23 mouse cellular contexts compared by ENCODE assay signal in genomic region chr7:136346531-136346930, GRCm38 (mm10).
A peak's percentile ranks its signal among the peaks of the same experiment; 100 is the strongest.
DNase-seq lines count a peak whose midpoint lies in the region; ATAC-seq lines count a peak whose summit lies in the region.
"Had no signal": no experiment of that assay in that cellular context is flagged by ENCODE, and none has a peak within 500 bp of the region (broad histone marks: within the 10 kb centered on the region; RNA-seq: fewer than 3 reads in every experiment).

No protein-coding gene starts in this region.

- 76% methylated on average over 4 of the region's 4 CpGs for WGBS in kidney, embryonic 15.5 days
- WGBS in forebrain, embryonic 12.5 days, result 86% methylated on average over 4 of the region's 4 CpGs

- no peak overlapping the region for H3K27ac ChIP-seq in kidney, embryonic 15.5 days
- H3K27ac ChIP-seq in forebrain, embryonic 12.5 days, result no peak overlapping the region
- H3K27ac ChIP-seq: embryonic facial prominence, embryonic 12.5 days; embryonic facial prominence, embryonic 15.5 days; forebrain, embryonic 15.5 days; hindbrain, embryonic 10.5 days; hindbrain, embryonic 13.5 days had no signal

- H3K36me3 ChIP-seq in kidney, embryonic 15.5 days, result no peaks in the 10 kb centered on the region
- H3K36me3 ChIP-seq in forebrain, embryonic 12.5 days (replicated peaks), result no peaks in the 10 kb centered on the region
- H3K36me3 ChIP-seq: embryonic facial prominence, embryonic 12.5 days; embryonic facial prominence, embryonic 15.5 days; forebrain, embryonic 15.5 days; hindbrain, embryonic 10.5 days; hindbrain, embryonic 13.5 days had no signal

- H3K4me2 ChIP-seq in kidney, embryonic 15.5 days, result no peak overlapping the region
- H3K4me2 ChIP-seq in forebrain, embryonic 12.5 days, result no peak overlapping the region
- H3K4me2 ChIP-seq: embryonic facial prominence, embryonic 12.5 days; embryonic facial prominence, embryonic 15.5 days; forebrain, embryonic 15.5 days; heart, embryonic 11.5 days; hindbrain, embryonic 13.5 days had no signal

- H3K4me1 ChIP-seq in kidney, embryonic 15.5 days, result peaks cover 30% of the 10 kb centered on the region
- H3K4me1 ChIP-seq in forebrain, embryonic 12.5 days, result peaks cover 27% of the 10 kb centered on the region

- H3K9me3 ChIP-seq in kidney, embryonic 15.5 days (replicated peaks), result no peaks in the 10 kb centered on the region
- H3K9me3 ChIP-seq in forebrain, embryonic 12.5 days, result no peaks in the 10 kb centered on the region
- H3K9me3 ChIP-seq: embryonic facial prominence, embryonic 12.5 days; embryonic facial prominence, embryonic 15.5 days; forebrain, embryonic 15.5 days; hindbrain, embryonic 10.5 days; hindbrain, embryonic 13.5 days had no signal

- peak; percentile 21 for DNase-seq in kidney, adult 18-20 months
- no peak for DNase-seq in kidney, postnatal 4 days
- DNase-seq in kidney, adult 9 months, result peak; percentile 62
- peak; percentile 26 for DNase-seq in kidney, postnatal 14 days
- peak; percentile 25 to 60 for DNase-seq in kidney, postnatal 25 days
- no peak for DNase-seq in urinary bladder, adult 18-20 months (ENCODE audit: low spot score in 2 of 2)
- DNase-seq: adrenal gland, adult 2 months; adrenal gland, postnatal 14 days; cerebellum, adult 11 months; cerebellum, adult 2 months; cerebellum, adult 9-11 months; cerebellum, postnatal 25 days; gastrocnemius, postnatal 10 days; gastrocnemius, postnatal 36 days had no signal

- no peaks in the 10 kb centered on the region for H3K27me3 ChIP-seq in kidney, embryonic 15.5 days
- H3K27me3 ChIP-seq in forebrain, embryonic 12.5 days, result peaks cover 19% of the 10 kb centered on the region
- H3K27me3 ChIP-seq: embryonic facial prominence, embryonic 12.5 days; embryonic facial prominence, embryonic 15.5 days; hindbrain, embryonic 13.5 days had no signal

- ATAC-seq in kidney, embryonic 15.5 days (replicated peaks; ENCODE audit: low FRiP score), result no peak
- ATAC-seq in forebrain, embryonic 12.5 days (ENCODE audit: low FRiP score), result no peak
- ATAC-seq: CD4-positive, CD25-positive, alpha-beta regulatory T cell, adult 4 months; forebrain, embryonic 15.5 days had no signal

- no peak overlapping the region for H3K9ac ChIP-seq in kidney, embryonic 15.5 days
- H3K9ac ChIP-seq in forebrain, embryonic 12.5 days, result no peak overlapping the region
- H3K9ac ChIP-seq: embryonic facial prominence, embryonic 12.5 days; embryonic facial prominence, embryonic 15.5 days; forebrain, embryonic 15.5 days; hindbrain, embryonic 13.5 days had no signal

- H3K4me3 ChIP-seq in kidney, embryonic 15.5 days (replicated peaks), result no peak overlapping the region
- H3K4me3 ChIP-seq in forebrain, embryonic 12.5 days (replicated peaks), result no peak overlapping the region
- H3K4me3 ChIP-seq: embryonic facial prominence, embryonic 12.5 days; embryonic facial prominence, embryonic 15.5 days; forebrain, embryonic 15.5 days; hindbrain, embryonic 10.5 days; hindbrain, embryonic 13.5 days had no signal

Comparison
In these comparisons a context has a peak if more than half of its experiments do, and no peak if none do; other contexts are left out.
1. DNase-seq: peak in kidney, adult 18-20 months (single experiment), kidney, adult 9 months (single experiment), kidney, postnatal 14 days (single experiment) and kidney, postnatal 25 days (2 of 2); none in kidney, postnatal 4 days (0 of 2) and urinary bladder, adult 18-20 months (0 of 2).